Mouse (Mus musculus): Measurements from ENCODE around the gene Dlk2.
A peak's percentile ranks its signal among the peaks of the same experiment; 100 is the strongest.

Dlk2 gene

GRCm38 (mm10) chr17:46297364-46298219 lies at the start of gene Dlk2:
Gene Dlk2 (plus strand): TSS chr17:46297421.
- DNase-seq (ENCODE audit: low spot score) = no peak

- peak; percentile 77 for DNase-seq (ENCODE audit: low spot score)
Measured at GRCm38 (mm10) chr17:46247512-46248188, 49.6 kb upstream of the Dlk2 start, which contains the start of the genes Polr1c and Yipf3. Gene Polr1c (minus strand): TSS chr17:46248054. Gene Yipf3 (plus strand): TSS chr17:46248080.

GRCm38 (mm10) chr17:46248189-46248522 lies 49.1 kb upstream of the Dlk2 start:
- DNase-seq (ENCODE audit: low spot score) = no peak

- no peak for DNase-seq (ENCODE audit: low spot score)
Measured at GRCm38 (mm10) chr17:46251174-46251573, 46.0 kb upstream of the Dlk2 start.

- DNase-seq (ENCODE audit: low spot score) = peak; percentile 49
Measured at GRCm38 (mm10) chr17:46252571-46253451, 44.4 kb upstream of the Dlk2 start.

- DNase-seq (ENCODE audit: low spot score) = peak; percentile 79
Measured at GRCm38 (mm10) chr17:46253452-46254084, 43.7 kb upstream of the Dlk2 start, which contains the start of gene Lrrc73. Gene Lrrc73 (plus strand): TSS chr17:46253531.

GRCm38 (mm10) chr17:46254106-46254505 lies 43.1 kb upstream of the Dlk2 start:
- DNase-seq (ENCODE audit: low spot score) = no peak

- DNase-seq (ENCODE audit: low spot score) = no peak
Measured at GRCm38 (mm10) chr17:46255147-46255546, 42.1 kb upstream of the Dlk2 start.

- DNase-seq (ENCODE audit: low spot score) = no peak
Measured at GRCm38 (mm10) chr17:46258279-46259053, 38.8 kb upstream of the Dlk2 start.

- no peak for DNase-seq (ENCODE audit: low spot score)
Measured at GRCm38 (mm10) chr17:46259675-46260074, 37.5 kb upstream of the Dlk2 start.

- no peak for DNase-seq (ENCODE audit: low spot score)
Measured at GRCm38 (mm10) chr17:46262201-46262694, 35.0 kb upstream of the Dlk2 start.

- no peak for DNase-seq (ENCODE audit: low spot score)
Measured at GRCm38 (mm10) chr17:46265502-46265901, 31.7 kb upstream of the Dlk2 start.

GRCm38 (mm10) chr17:46265918-46266618 lies 31.2 kb upstream of the Dlk2 start:
- peak; percentile 69 for DNase-seq (ENCODE audit: low spot score)

- no peak for DNase-seq (ENCODE audit: low spot score)
Measured at GRCm38 (mm10) chr17:46266986-46267385, 30.2 kb upstream of the Dlk2 start.

GRCm38 (mm10) chr17:46267511-46267910 lies 29.7 kb upstream of the Dlk2 start:
- no peak for DNase-seq (ENCODE audit: low spot score)

- DNase-seq (ENCODE audit: low spot score) = no peak
Measured at GRCm38 (mm10) chr17:46268026-46268720, 29.0 kb upstream of the Dlk2 start.

GRCm38 (mm10) chr17:46269771-46270534 lies 27.3 kb upstream of the Dlk2 start:
- DNase-seq (ENCODE audit: low spot score) = no peak

GRCm38 (mm10) chr17:46272058-46272457 lies 25.2 kb upstream of the Dlk2 start:
- no peak for DNase-seq (ENCODE audit: low spot score)

GRCm38 (mm10) chr17:46272675-46273074 lies 24.5 kb upstream of the Dlk2 start:
- no peak for DNase-seq (ENCODE audit: low spot score)
